Mouse (Mus musculus) ES-Bruce4 (cell line): ENCODE measurements around the gene Cope.

ENCODE experiments used
- CTCF ChIP-seq: IDR thresholded peaks from one replicate; pipeline ENCODE4 v1.8.1; 2011; ENCODE audit warnings: low read depth, low read length
- EP300 ChIP-seq: IDR thresholded peaks from 2 replicates; pipeline ENCODE4 v1.6.1; 2011; ENCODE audit warnings: low read depth, low read length; ENCODE audit not compliant: insufficient read depth
- POLR2A ChIP-seq: IDR thresholded peaks from one replicate; pipeline ENCODE4 v1.8.1; 2011; ENCODE audit warnings: low read length; ENCODE audit not compliant: insufficient read depth

GRCm38 (mm10) chr8:70278175-70278574, 24.1 kb upstream of the Cope start:
- TF ChIP-seq EP300, result no peak
- TF ChIP-seq CTCF, result no peak
- no peak for TF ChIP-seq POLR2A
